Mouse (Mus musculus) ES-E14 (cell line): ENCODE results near the gene Ahsa2. TPM values are rescaled to one million over a fixed set of nuclear protein-coding genes. Genes with fewer than 3 reads are reported as not detected.
"Not testable (repeated sequence)": the region's sequence is repeated elsewhere in the genome, so short reads cannot be mapped to it uniquely, and the experiment has no call there.

ENCODE experiments used
- DNase-seq: peaks from one replicate; pipeline ENCODE4 v3.0.0-alpha.2; 2013; ENCODE audit warnings: low read depth, low spot score
- H3K27ac ChIP-seq: 2 replicates; pipeline ENCODE4 v1.5.1; 2012; ENCODE audit warnings: low read depth, mild to moderate bottlenecking, low read length, moderate library complexity, mixed read lengths; ENCODE audit not compliant: poor library complexity, insufficient read depth, severe bottlenecking
- H3K36me3 ChIP-seq: 2 replicates; pipeline ENCODE4 v1.6.1; 2012; ENCODE audit warnings: mild to moderate bottlenecking, low read length, moderate library complexity, mixed read lengths; ENCODE audit not compliant: control insufficient read depth, poor library complexity, insufficient read depth, severe bottlenecking
- H3K4me1 ChIP-seq, 2 experiments: fragments of 150-350 bp in 1 of 2; sonication (generic) in 1 of 2; 2 replicates each; pipeline ENCODE4 v1.6.1; 2012; ENCODE audit warnings: low read length in 2 of 2, mild to moderate bottlenecking in 1 of 2, mixed read lengths in 1 of 2; ENCODE audit not compliant: control insufficient read depth in 2 of 2, insufficient read depth in 2 of 2, poor library complexity in 1 of 2
- H3K4me3 ChIP-seq, 2 experiments: fragments of 150-350 bp in 1 of 2; sonication (generic) in 1 of 2; 2 replicates each; pipeline ENCODE4 v1.5.1; 2012; ENCODE audit warnings: low read length in 2 of 2, low read depth in 1 of 2, mild to moderate bottlenecking in 1 of 2, mixed read lengths in 1 of 2; ENCODE audit not compliant: insufficient read depth in 1 of 2, poor library complexity in 1 of 2, severe bottlenecking in 1 of 2
- H3K9ac ChIP-seq: 2 replicates; pipeline ENCODE4 v1.6.1; 2012; ENCODE audit warnings: low read depth, mild to moderate bottlenecking, low read length, mixed read lengths; ENCODE audit not compliant: poor library complexity, insufficient read depth, severe bottlenecking
- H3K9me3 ChIP-seq: fragments of 150-350 bp; sonication (generic); 2 replicates; pipeline ENCODE4 v1.6.1; 2012; ENCODE audit warnings: low read depth, mild to moderate bottlenecking, low read length; ENCODE audit not compliant: control insufficient read depth, insufficient read depth
- ZNF384 ChIP-seq: IDR thresholded peaks from 2 replicates; pipeline ENCODE4 v1.6.1; 2012; ENCODE audit warnings: low read depth, low read length, inconsistent platforms
- in situ Hi-C, 2 experiments: fragments of 600-800 bp; cut with MboI; formaldehyde crosslinking; loops; one replicate each; pipeline ENCODE4 v1.15.1; 2025; ENCODE audit warnings: low sequenced_read_pairs in 2 of 2, inconsistent platforms in 1 of 2; ENCODE audit not compliant: unreplicated experiment in 2 of 2
- total RNA-seq: library from RNA; depleted of rRNA; stranded (reverse); fragments of 300-350 nt; gene quantifications from 2 replicates; pipeline ENCODE4 v1.2.3, GENCODE M21; 2012; rRNA removed

Gene Ahsa2
- total RNA-seq, 1 experiment = 32.0 TPM

GRCm38 (mm10) chr11:23465862-23466261 is 32.0 kb downstream of the Ahsa2 start:
- TF ChIP-seq ZNF384 = 0 out of 2 replicates have a peak, but pooled peaks have one; percentile 39
- H3K36me3 ChIP-seq, H3K4me1 ChIP-seq: not testable (repeated sequence)

More at GRCm38 (mm10) chr11:23465862-23466261, 32.0 kb downstream of the Ahsa2 start:
- in situ Hi-C loops, H3K9me3 ChIP-seq, H3K27ac ChIP-seq, H3K9ac ChIP-seq, H3K4me3 ChIP-seq, DNase-seq: not testable (repeated sequence)

Other genes with a start within 250 kb of the Ahsa2 start
- gene Xpo1, start 242.0 kb downstream of the Ahsa2 start, total RNA-seq = 151 and 245 TPM in 2 replicates
- gene Usp34, start 191.1 kb downstream of the Ahsa2 start, total RNA-seq = 61.2 and 70.0 TPM in 2 replicates
- 0.32 and 0.45 TPM in 2 replicates for gene 1700093K21Rik, start 23.1 kb upstream of the Ahsa2 start, total RNA-seq
- 7.9 and 8.5 TPM in 2 replicates for gene 0610010F05Rik, start 135.6 kb upstream of the Ahsa2 start, total RNA-seq
- gene Pus10, start 167.6 kb upstream of the Ahsa2 start, total RNA-seq = 22.7 and 28.8 TPM in 2 replicates
- 56.2 and 60.8 TPM in 2 replicates for gene Pex13, start 167.9 kb upstream of the Ahsa2 start, total RNA-seq